Mouse (Mus musculus) liver, embryonic 16.5 days (tissue): ENCODE results near the gene Lmln. TPM values are rescaled to one million over a fixed set of nuclear protein-coding genes. Genes with fewer than 3 reads are reported as not detected.
"Not testable (repeated sequence)": the region's sequence is repeated elsewhere in the genome, so short reads cannot be mapped to it uniquely, and the experiment has no call there.

Experiments used
- ATAC-seq: fragments of 200-750 bp; cut with Nextera tagmentation; 2 replicates; pipeline ENCODE4 v1.8.0; 2017; ENCODE audit warnings: low read depth, mild to moderate bottlenecking, moderate number of reproducible peaks, moderate library complexity
- H3K27ac ChIP-seq: fragments of 300-500 bp; sonication (generic); 2 replicates; pipeline ENCODE4 v1.5.1; 2014; ENCODE audit warnings: mild to moderate bottlenecking, low read length
- H3K27me3 ChIP-seq: fragments of 300-500 bp; sonication (generic); 2 replicates; pipeline ENCODE4 v1.6.1; 2014; ENCODE audit warnings: low read depth, low read length, mixed read lengths; ENCODE audit not compliant: control insufficient read depth, insufficient read depth
- H3K36me3 ChIP-seq: fragments of 300-500 bp; sonication (generic); 2 replicates; pipeline ENCODE4 v1.6.1; 2014; ENCODE audit warnings: mild to moderate bottlenecking; ENCODE audit not compliant: control insufficient read depth, insufficient read depth
- H3K4me1 ChIP-seq: fragments of 300-500 bp; sonication (generic); 2 replicates; pipeline ENCODE4 v1.6.1; 2014; ENCODE audit warnings: low read depth, low read length, mixed read lengths; ENCODE audit not compliant: control insufficient read depth
- H3K4me2 ChIP-seq: fragments of 300-500 bp; sonication (generic); 2 replicates; pipeline ENCODE4 v1.6.1; 2014; ENCODE audit warnings: low read depth, low read length, mixed read lengths
- H3K4me3 ChIP-seq: fragments of 300-500 bp; sonication (generic); 2 replicates; pipeline ENCODE4 v1.5.1; 2014; ENCODE audit warnings: low read depth, mild to moderate bottlenecking, low read length
- H3K9ac ChIP-seq: fragments of 300-500 bp; sonication (generic); 2 replicates; pipeline ENCODE4 v1.6.1; 2014; ENCODE audit warnings: low read depth, low read length
- H3K9me3 ChIP-seq: fragments of 300-500 bp; sonication (generic); replicated peaks from 2 replicates; pipeline ENCODE4 v1.6.1; 2016; ENCODE audit warnings: low read length; ENCODE audit not compliant: control insufficient read depth
- WGBS: fragments of 180-500 bp; shearing (Covaris S2); extraction: QIAGEN DNeasy Blood & Tissue Kit; methylation state at CpG from one replicate; pipeline ENCODE4 v1.1.7; 2014; ENCODE audit not compliant: insufficient replicate concordance; 5-methylcytosine and 5-hydroxymethylcytosine counted together
- microRNA counts: library from miRNA; unstranded; fragments of <30 nt; microRNA quantifications from one replicate; lab custom pipeline; 2016
- microRNA-seq: library from miRNA; unstranded; fragments of <30 nt; microRNA quantifications from one replicate; pipeline ENCODE4, GENCODE M21; 2016
- polyA plus RNA-seq: library from polyadenylated mRNA; unstranded; fragments of >200 nt; fragmentation: Nextera tagmentation; extraction: Ambion mirVana; gene quantifications from 2 replicates; pipeline ENCODE4 v1.2.1, GENCODE M21; 2015

Lmln gene
- polyA plus RNA-seq, 1 experiment from 2014 or later = 0.67 TPM

DNA sequence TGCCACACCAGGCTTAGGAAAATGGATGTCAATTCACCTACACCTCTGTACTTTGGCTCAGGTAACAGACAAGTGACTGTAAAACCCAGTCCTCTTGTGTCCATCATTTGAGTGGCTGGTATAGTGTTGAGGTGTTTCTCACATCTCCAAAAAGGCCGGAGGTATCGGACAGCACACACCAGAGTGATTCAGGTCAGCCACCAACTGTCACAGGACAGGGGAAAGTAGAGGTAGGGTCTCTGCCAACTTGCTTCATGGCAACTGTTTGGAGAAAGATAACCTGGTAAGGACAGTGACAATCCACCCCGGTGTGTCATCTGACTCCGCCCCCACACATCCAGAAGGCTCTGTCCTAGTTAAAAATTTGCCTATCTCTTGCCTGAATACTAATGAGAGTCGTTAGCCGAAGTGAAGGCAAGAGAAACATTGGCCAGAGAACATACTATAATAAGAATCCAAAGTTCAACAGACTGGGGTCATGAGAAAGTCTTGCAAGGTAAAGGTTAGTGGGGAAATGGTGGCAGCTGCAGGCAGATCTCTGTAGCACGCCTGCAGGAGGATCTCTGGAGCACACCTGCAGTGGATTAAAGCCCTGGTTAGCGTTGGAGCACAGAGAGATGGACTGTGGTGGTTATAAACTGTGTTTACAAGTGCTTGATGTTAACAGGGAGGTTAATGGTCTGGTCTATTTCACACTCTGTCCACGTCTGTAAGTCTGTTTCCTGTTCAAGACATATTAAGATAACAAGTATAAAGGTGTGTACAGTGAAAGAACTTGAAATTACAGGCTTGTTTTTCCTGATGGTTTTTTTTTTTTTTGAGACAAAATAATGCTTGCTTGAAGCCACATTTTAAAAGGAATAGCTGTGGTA is 108.6 kb downstream of the Lmln start:
- Histone ChIP-seq H3K9ac (no peak overlapping the region), H3K27ac (no peak overlapping the region), H3K4me2 (no peak overlapping the region), H3K4me3 (no peak overlapping the region), H3K9me3 (no peaks in the 10 kb centered on the region), H3K4me1 (no peaks in the 10 kb centered on the region; the same call in 1 of the 2 replicates), H3K36me3 (no peaks in the 10 kb centered on the region), H3K27me3 (no peaks in the 10 kb centered on the region)
- ATAC-seq = no peak
- 46% methylated on average over 9 of the region's 9 CpGs for whole genome bisulfite sequencing

DNA sequence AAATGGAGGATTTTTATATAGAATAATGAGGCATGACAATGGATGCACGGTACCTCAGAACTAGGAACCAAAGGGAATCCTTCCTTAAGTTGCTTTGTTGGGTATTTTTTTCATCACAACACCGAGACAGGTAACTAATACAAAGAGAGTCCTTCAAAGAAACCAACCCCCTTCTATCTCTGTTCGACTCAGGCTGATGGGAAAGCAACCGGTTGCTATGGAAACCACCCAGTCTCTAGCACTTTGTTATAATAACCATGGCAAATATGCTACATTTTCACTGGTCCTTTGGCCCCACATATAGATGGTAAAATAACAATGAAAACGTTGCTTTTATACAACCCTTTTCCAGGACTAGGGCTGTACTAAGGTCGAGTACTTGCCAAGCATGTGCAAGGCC is 109.5 kb downstream of the Lmln start:
- Histone ChIP-seq H3K36me3 (no peaks in the 10 kb centered on the region), H3K4me1 (no peaks in the 10 kb centered on the region; the same call in 1 of the 2 replicates), H3K27me3 (no peaks in the 10 kb centered on the region), H3K4me3 (no peak overlapping the region), H3K9ac (no peak overlapping the region), H3K4me2 (no peak overlapping the region), H3K9me3 (no peaks in the 10 kb centered on the region), H3K27ac (no peak overlapping the region)
- WGBS = 66% methylated on average over 6 of the region's 6 CpGs
- no peak for ATAC-seq

DNA sequence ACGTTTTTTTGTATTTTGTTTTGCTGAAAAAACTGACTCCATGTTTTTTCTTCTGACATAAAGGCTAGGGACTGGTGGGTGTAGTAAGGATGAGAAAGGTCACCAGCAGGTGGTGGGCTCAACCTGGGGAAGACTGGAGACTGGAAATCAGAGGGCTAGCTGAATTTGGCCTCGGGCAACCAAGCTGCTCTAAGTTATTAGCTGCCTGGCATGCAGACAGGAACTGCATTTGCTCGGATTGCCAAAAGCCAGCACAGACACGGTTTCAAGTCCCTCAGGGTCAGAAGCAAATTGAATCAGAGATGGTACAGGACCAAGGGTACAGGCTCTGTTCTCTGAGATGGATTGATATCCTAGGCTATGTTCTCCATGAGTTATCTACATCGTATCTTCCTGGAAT is 110.8 kb downstream of the Lmln start:
- no peaks in the 10 kb centered on the region for H3K9me3 ChIP-seq
- 47% methylated on average over 5 of the region's 5 CpGs for WGBS
- no peak overlapping the region for H3K4me3 ChIP-seq
- H3K4me1 ChIP-seq = no peaks in the 10 kb centered on the region; the same call in 1 of the 2 replicates
- H3K36me3 ChIP-seq = no peaks in the 10 kb centered on the region
- no peaks in the 10 kb centered on the region for H3K27me3 ChIP-seq
- no peak overlapping the region for H3K9ac ChIP-seq
- no peak for ATAC-seq
- no peak overlapping the region for H3K4me2 ChIP-seq
- H3K27ac ChIP-seq = no peak overlapping the region

DNA sequence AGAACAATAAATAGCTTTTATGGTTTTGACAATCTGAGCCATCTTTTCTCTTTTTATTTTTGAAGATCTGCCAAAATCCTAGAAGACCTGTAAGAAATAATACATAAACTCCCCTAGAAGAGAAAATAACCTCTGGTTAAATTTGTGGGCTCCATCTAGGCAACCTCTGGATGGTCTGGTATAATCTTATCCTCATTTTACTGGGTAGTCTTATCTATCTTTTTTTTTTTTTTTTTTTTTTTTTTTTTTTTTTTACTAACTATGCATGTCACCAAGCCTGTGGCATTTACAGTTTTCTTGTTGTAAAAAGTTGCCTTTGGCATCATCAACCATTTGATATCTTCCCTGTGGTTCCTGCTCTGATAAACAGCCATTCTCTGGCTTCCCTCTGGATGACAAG is 112.4 kb downstream of the Lmln start:
- Histone ChIP-seq H3K36me3 (no peaks in the 10 kb centered on the region), H3K9me3 (no peaks in the 10 kb centered on the region), H3K4me2 (no peak overlapping the region), H3K9ac (no peak overlapping the region), H3K4me3 (no peak overlapping the region), H3K27ac (no peak overlapping the region), H3K4me1 (no peaks in the 10 kb centered on the region; the same call in 1 of the 2 replicates), H3K27me3 (no peaks in the 10 kb centered on the region)
- ATAC-seq = no peak

DNA sequence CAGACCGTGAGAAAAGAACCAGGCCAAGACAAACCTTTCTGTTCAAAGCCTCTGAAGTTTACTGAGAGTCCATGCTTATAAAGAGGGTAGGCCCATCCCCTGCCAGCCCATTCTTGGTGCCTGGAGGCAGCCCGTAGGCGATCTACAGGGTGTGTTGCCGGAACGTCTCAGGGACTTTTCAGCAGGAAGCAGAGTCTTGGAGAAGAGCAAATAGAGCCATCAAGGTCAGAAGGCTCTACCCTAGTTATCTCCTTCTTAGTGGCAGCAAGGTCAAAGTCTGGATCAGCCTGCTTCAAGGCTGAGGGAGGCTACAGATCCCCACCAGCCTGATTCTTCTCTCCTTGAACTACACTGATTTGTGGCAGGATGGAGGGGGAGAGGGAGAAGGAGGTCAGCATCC is 114.5 kb downstream of the Lmln start:
- not testable (repeated sequence) for H3K36me3 ChIP-seq, H3K9ac ChIP-seq

More for the DNA sequence above, 114.5 kb downstream of the Lmln start:
- H3K4me3 ChIP-seq, ATAC-seq, H3K27ac ChIP-seq, H3K4me1 ChIP-seq, H3K4me2 ChIP-seq, H3K27me3 ChIP-seq, H3K9me3 ChIP-seq: not testable (repeated sequence)
- WGBS = 81% methylated on average over 5 of the region's 5 CpGs

MicroRNAs within 50 kb of the gene (microRNA counts, 519-probe panel; counts per million panel counts)
- microRNA mmu-miR-1947 (lab: Ali Mortazavi, UCI) = 1,073 counts per million, percentile 6 among the panel's probes with 10 or more counts

Small RNAs within 50 kb of the gene (microRNA-seq; reads per million reads assigned to microRNA genes)
- gene Gm22231 = not detected
- 5.4 reads per million, percentile 19 among the genes with 10 or more reads in this experiment for gene Mir1947

Other genes with a start within 250 kb of the Lmln start
- 24.9 and 27.0 TPM in 2 replicates for gene Fyttd1, start 185.0 kb upstream of the Lmln start, polyA plus RNA-seq
- gene Rubcn, start 184.8 kb upstream of the Lmln start, polyA plus RNA-seq = 5.4 and 6.1 TPM in 2 replicates
- gene Lrch3, start 148.4 kb upstream of the Lmln start, polyA plus RNA-seq = 4.5 and 5.1 TPM in 2 replicates
- 0.79 and 0.85 TPM in 2 replicates for gene Iqcg, start 6.3 kb upstream of the Lmln start, polyA plus RNA-seq
- 464 and 539 TPM in 2 replicates for gene Rpl35a, start 6.1 kb upstream of the Lmln start, polyA plus RNA-seq
- 4.1 and 4.4 TPM in 2 replicates for gene Osbpl11, start 122.5 kb downstream of the Lmln start, polyA plus RNA-seq
- gene Snx4, start 188.9 kb downstream of the Lmln start, polyA plus RNA-seq = 20.4 and 23.6 TPM in 2 replicates